Mouse (Mus musculus) erythroblast, adult 5-6 weeks (primary cell): ENCODE data around the gene Cobl. TPM values are rescaled to one million over a fixed set of nuclear protein-coding genes. Genes with fewer than 3 reads are reported as not detected.

ENCODE experiments used
- ATAC-seq: replicated peaks from 2 replicates; pipeline ENCODE4 v1.8.0; 2016; ENCODE audit warnings: moderate number of reproducible peaks, mild to moderate bottlenecking, moderate TSS enrichment, inconsistent platforms; ENCODE audit not compliant: poor library complexity, low FRiP score, severe bottlenecking
- total RNA-seq, 2 experiments: library from RNA; stranded (forward) in 1 of 2; stranded (reverse) in 1 of 2; fragments of 150-400 nt in 1 of 2; fragments of 200-764, 138-1000 nt in 1 of 2; gene quantifications; 2 replicates each; pipeline versions ENCODE4 v1.2.3 to v1.2.4; 2015 to 2017; ENCODE audit warnings: low replicate concordance in 2 of 2

The Cobl gene
- total RNA-seq, 2 experiments from 2014 or later, result not detected

GRCm38 (mm10) chr11:12331997-12332396 lies 132.8 kb downstream of the Cobl start:
- ATAC-seq, result no peak

GRCm38 (mm10) chr11:12321445-12321844 lies 143.3 kb downstream of the Cobl start:
- ATAC-seq, result no peak

DNA sequence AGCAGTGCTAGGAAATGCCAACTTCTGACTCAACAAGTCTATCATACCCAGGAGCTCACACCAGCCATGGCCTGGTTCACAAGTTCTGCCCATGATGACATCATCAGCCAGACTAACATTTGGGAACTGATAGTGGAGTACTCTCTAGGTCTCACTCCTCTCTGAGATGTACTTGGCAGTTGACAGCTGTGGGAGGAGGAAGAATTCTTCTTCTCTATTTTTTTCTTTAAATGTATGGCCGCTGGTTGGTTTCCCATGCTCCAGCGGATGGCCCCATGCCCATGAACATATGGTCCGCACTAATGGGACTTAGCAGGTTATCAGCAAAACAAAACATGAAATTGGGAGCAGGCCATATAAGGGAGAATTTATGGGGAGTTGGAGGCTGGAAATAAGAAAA lies 145.4 kb downstream of the Cobl start:
- no peak for ATAC-seq

DNA sequence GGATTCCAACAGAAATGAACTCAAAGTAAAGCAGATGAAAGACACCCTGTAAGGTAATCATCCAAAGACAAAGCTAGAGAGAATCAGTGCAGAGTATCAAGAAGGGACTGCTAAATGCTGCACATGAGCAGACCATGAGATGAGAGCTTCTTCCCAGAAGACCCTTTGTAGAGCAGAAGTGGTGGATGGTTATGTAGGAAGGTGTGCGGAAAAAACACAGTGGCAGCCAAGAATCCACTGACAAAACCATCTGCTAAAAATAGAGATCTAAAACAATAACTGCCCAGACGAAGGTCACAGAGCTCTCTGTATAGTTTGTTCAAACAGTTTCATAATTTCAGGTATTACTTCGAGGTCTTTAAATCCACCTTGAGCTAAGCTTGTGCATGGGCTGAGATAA lies 149.1 kb downstream of the Cobl start:
- no peak for ATAC-seq

- ATAC-seq, result no peak
Observed at GRCm38 (mm10) chr11:12314278-12315043, 150.3 kb downstream of the Cobl start.

- ATAC-seq, result no peak
Observed at GRCm38 (mm10) chr11:12311419-12311818, 153.3 kb downstream of the Cobl start.

DNA sequence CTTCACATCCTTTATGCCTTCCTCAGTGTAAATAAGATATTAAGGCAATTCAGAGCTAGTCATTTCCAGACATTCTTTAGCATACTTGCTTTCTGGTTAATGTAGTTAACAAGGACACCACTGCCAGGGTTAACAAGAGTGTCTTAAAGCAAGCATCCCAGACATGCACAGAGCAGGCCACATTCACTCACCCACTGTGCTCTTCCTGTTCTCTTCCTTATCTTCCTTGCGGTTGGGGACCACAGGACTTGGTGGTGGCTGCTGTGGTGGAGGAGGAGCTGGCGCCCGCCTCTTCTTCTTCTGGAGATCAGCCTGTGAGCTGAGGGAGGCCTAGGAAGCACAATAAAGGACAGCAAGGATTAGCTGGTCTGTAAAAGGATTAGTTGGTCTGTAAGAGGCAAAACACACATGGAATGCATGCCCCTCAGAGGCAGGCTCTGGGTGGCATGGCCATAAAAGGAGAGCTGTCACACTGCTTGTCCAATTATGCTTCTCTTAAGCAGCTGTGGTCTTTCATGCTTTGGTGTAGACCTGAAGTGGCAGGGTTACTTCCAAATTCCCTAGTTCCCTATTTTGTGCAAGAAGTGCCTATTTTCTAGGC lies 155.2 kb downstream of the Cobl start:
- ATAC-seq, result no peak

DNA sequence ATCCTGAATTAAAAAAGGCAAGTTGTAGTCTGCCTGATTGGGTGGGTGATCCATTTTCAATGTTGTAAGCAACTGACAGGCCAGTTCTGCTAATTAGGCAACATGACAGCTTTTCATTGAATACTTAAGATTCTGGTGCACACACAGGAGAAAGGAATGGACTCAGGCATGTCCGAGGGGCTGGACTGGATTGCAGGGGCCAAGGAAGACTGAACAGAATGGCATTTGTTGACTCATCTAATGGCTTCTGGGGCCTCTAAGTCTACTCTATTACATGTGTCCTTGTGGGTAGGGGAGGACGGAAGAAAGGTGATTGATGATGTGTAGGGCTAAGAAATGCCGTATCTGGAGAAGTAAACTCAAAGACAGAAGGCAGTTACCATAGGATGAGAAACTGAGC lies 159.9 kb downstream of the Cobl start:
- ATAC-seq, result no peak

- ATAC-seq, result no peak
Observed at GRCm38 (mm10) chr11:12299701-12300446, 164.9 kb downstream of the Cobl start.

GRCm38 (mm10) chr11:12291654-12291935 lies 173.2 kb downstream of the Cobl start:
- ATAC-seq, result no peak

DNA sequence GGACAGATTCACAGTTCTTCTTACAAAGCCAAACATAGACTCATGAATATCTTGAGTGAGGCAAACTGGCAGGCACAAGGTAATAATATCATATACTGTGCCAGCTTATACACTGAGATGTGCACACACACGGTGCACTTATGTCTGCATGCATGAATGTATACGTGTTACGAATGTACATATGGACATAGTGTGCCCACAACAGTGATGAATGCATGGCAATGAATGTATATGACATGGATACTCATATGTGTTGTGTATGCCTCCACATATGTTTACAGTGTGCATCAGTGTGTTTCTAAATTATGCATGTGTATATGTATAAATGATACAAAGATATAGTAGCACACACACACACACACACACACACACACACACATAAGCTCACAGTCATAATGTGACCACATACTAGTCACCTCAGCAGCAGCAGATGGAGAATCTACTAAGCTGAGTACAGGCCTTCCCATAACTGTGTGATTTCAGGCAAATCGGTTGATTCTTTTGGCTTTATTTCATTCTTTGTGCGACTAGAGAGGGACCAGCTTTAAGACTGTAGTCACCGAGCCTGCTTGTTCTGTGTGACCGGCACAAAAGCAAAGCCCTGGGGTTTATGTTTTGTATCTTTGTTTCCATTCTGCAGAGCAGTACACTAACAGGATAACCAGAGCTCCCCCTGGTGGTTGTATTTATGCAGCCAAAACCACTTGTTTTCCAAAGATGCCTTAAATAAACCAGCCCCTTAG lies 173.7 kb downstream of the Cobl start:
- no peak for ATAC-seq

DNA sequence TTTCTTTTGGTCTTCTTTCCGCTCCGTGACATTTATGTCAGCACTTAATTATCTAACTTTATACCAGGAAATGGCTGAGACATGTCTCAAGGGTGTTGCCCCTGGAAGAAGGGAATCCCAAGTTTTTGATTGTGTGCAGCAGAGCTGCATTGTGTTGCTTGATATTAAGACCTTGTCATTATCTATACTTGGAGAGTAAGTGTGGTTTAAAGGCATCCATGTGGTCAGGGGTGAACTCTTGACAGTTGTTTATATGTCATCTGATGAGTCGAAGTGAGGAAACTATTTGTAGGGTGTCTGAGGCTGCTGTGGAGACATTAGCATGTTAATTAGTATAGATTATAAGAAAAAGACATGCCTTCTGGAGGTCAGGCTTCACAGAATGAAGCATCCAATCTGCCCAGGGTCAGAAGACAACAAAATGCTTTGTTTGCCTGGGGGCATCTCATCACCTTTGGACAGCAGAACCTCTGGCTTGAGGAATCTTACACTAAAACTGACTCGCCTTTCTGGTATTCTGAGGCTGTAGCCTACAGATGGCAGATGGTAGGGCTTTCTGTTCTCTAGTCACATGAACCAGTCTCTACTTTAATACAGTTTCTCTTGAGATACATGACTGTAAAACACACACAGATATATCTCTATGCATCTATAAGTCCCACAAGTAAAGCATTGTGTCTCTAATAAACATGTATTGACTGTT lies 179.3 kb downstream of the Cobl start:
- ATAC-seq, result no peak

DNA sequence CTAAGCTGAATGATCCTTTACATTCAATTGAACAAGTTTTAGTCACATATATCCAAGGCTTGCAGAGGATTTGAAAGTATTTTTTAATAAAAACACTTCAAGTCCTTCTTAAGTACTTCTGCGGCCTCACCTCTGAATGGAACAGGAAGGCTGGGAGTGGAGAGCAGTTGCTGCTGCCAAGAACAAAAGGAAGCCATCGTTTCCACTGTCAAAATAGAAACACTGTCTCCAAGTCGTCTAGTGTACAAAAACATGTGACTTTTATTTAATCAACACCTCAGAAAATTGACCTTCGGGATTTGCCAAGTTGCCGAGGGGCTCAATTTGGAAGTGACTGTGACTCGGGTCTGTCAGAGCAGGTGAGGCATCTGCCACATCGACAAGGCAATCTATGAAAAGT lies 184.0 kb downstream of the Cobl start:
- no peak for ATAC-seq

- ATAC-seq, result no peak
Observed at GRCm38 (mm10) chr11:12274276-12274675, 190.5 kb downstream of the Cobl start.

DNA sequence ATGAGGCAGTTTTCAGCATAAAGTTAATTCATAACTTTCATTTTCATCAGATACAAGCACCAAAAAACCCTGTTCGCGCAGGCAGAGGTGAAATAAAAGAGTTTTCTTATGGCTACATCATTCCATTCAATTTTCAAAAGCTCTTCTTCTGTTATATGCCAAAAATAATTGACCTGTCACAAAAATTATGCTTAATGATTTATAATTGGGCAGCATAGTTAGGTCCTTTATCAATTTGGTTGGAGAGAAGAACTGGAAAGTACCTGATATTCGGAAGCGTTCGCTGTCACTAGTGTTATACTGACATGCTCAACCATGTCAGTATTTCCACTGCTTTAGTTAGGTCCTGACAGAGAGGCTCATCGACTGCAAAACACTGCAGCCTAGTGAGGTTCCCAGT lies 191.0 kb downstream of the Cobl start:
- no peak for ATAC-seq

DNA sequence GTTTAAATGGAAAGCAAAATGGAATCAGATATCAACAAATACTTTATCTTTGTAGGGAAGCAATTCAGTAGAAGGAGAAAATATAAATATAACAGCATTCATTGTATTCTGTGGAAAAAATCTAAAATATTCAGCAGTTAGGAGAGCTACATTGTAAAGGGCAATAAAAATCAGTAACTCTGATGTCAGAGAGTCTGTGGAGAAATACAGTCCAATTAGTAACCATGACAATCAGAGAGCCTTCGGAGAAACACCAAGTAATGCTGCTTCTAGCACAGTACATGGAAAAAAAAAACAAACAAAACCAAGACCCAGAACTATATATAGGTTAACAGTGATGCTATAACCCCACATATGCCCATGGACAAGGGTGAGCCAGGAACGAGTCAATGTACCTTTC lies 206.3 kb downstream of the Cobl start:
- ATAC-seq, result no peak

DNA sequence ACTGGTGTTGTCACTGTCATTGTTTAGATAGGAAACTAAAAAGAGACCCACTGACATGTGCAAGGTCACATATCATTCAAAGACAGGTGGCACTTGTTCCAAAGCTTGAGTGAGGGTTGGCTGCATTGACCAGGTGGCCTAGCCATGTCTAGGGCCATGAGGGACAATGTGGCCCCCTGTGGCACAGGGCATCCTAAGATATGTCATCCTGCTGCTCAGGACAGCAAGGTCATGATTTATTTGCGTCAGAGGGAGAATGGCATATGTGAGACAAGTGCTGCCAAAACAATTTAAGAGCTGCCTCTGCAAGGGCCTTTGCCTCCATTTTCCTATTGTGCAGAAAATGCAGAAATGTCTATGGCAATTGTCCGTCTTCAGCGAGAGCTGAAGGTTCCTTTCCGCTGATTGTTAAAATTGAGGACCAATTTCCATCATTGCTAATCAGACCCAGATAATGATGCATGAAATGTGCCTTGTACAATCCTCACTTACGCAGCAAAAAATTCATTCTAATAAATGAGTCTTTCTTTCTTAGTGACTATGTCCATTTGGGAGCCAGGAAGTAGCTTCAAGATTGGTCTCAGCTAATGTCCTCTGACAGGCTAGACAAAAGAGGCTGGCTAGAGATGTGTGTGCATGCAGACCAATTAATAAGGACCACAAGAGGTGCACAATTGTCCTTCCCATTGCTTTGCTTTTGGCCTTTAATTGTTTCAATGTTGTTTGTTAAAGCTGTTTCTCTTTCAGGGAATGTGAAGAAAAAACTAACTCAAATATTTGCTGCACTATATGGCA lies 207.2 kb downstream of the Cobl start:
- ATAC-seq, result no peak

GRCm38 (mm10) chr11:12245327-12245915 lies 219.3 kb downstream of the Cobl start:
- ATAC-seq, result no peak

GRCm38 (mm10) chr11:12236341-12236740 lies 228.4 kb downstream of the Cobl start:
- ATAC-seq, result no peak
